Mouse (Mus musculus) splenic B cell, adult 2 months (primary cell): ENCODE results near the gene Gm21903.
"Not testable (repeated sequence)": the region's sequence is repeated elsewhere in the genome, so short reads cannot be mapped to it uniquely, and the experiment has no call there.

Experiments
- DNase-seq: peaks from one replicate; pipeline ENCODE4 v3.0.0-alpha.2; 2011; ENCODE audit warnings: low read depth, low spot score
- H3K27me3 ChIP-seq: 2 replicates; pipeline ENCODE4 v1.6.1; 2012; ENCODE audit warnings: mild to moderate bottlenecking, low read length, moderate library complexity, mixed read lengths; ENCODE audit not compliant: control insufficient read depth, poor library complexity, insufficient read depth, severe bottlenecking
- H3K36me3 ChIP-seq: 2 replicates; pipeline ENCODE4 v1.6.1; 2012; ENCODE audit warnings: mild to moderate bottlenecking, low read length, moderate library complexity, mixed read lengths; ENCODE audit not compliant: control insufficient read depth, poor library complexity, insufficient read depth, severe bottlenecking

Gene Gm21903

DNA sequence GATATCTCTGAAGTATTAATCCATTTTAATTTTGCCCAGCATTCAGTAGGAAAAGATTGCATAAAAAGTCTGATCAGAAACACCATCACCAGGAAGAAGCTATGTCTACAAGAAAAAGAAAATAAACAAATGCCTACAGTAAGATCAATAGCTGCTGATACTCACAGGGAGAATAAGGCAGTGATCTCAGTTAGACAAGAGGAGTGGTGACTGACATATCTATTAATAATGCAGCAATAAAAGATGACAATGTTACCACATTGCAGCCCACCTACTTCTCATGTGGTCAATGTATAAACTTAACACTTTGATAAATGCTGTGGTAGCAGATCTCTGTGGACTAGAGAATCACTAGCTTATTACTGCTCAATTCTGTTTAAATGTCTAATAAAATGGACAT is at the start of gene Gm21903:
TSS of gene Gm21903 (minus strand) at position 101 of the 400 bp plus-strand sequence.
- DNase-seq = no peak
- Histone ChIP-seq H3K36me3 (no peaks in the 10 kb centered on the region), H3K27me3 (no peaks in the 10 kb centered on the region)

DNA sequence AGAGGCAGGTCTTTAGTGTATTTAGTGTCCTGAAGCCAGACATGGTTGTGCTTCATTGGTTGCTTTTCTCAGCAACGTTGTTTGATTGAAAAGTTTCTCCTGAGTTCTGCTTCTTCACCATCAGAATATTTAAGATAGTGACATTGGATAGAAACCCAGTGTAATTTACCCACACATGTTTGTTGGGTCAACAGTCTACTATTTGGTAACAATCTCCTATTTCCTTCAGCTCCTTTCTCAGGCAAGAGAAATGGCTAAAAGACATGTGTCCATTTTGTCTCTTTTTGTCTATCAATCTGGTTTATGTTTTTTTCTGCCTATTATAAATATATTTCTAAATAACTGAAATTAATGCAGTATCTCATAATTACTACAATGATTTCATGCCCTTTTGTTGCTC is 33.8 kb upstream of the Gm21903 start, which contains the start of gene Esp23:
TSS of gene Esp23 (minus strand) at position 101 of the 400 bp plus-strand sequence.
- Histone ChIP-seq H3K27me3 (no peaks in the 10 kb centered on the region), H3K36me3 (no peaks in the 10 kb centered on the region)
- no peak for DNase-seq

DNA sequence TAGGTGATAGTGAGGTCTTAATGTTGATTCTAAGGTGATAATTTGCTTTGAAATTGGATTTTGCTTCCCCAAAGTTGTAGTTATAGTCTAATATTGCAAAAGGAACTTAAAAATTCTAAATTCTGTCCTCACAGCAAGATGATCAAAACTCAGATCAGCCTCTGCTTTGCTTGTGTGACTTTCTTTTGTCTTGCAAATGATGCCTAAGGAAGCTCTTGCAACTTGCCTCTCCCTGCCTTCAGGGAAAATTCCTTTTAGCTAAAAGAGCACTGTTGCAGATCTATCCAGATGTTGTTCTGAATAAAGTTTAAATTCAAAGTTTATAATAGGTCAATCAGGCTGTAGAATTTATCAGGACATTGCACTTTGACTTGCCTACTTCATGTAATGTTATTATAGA is 20.5 kb upstream of the Gm21903 start:
- DNase-seq = no peak
- Histone ChIP-seq H3K27me3 (no peaks in the 10 kb centered on the region), H3K36me3 (no peaks in the 10 kb centered on the region)

DNA sequence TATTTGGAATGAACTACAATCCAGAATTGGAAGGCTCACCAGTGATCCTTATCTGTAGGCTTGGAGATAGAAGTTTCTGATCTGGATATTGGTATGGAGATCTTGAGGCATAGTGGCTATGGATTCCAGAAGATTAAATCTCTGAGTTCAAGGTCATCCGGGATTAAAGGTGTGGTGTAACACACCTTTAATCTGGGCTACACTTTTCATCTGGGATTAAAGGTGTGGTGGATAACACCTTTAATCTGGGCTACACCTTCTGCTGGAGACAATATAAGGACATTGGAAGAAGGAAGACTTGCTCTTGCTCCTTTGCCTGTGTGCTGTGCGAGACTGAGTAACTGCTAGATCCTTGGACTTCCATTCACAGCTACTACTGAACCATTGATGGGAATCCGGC is 6.7 kb downstream of the Gm21903 start, which contains the start of gene Esp24:
TSS of gene Esp24 (plus strand) at position 301 of the 400 bp plus-strand sequence.
- not testable (repeated sequence) for DNase-seq, H3K36me3 ChIP-seq, H3K27me3 ChIP-seq

DNA sequence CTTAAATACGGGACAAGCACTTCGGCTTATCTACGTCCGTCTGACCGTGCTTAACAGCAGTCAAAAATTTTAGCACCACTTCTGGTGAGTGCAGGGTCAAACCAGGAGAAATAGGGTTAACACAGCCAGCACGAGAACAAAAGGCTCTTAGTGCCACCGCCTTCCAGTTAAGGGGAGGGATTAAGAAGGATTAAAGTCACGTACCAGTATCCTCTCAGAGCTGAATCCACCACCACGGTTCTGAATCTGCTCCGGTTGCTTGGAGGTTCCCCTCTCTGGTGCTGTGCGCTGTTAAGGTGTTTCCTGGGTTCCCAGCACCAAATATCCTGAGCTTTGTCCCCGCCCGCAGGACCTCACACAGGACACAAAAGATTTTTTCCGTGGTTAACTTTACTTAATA is 26.0 kb downstream of the Gm21903 start:
- Histone ChIP-seq H3K27me3 (no peaks in the 10 kb centered on the region), H3K36me3 (no peaks in the 10 kb centered on the region)
- DNase-seq = no peak

DNA sequence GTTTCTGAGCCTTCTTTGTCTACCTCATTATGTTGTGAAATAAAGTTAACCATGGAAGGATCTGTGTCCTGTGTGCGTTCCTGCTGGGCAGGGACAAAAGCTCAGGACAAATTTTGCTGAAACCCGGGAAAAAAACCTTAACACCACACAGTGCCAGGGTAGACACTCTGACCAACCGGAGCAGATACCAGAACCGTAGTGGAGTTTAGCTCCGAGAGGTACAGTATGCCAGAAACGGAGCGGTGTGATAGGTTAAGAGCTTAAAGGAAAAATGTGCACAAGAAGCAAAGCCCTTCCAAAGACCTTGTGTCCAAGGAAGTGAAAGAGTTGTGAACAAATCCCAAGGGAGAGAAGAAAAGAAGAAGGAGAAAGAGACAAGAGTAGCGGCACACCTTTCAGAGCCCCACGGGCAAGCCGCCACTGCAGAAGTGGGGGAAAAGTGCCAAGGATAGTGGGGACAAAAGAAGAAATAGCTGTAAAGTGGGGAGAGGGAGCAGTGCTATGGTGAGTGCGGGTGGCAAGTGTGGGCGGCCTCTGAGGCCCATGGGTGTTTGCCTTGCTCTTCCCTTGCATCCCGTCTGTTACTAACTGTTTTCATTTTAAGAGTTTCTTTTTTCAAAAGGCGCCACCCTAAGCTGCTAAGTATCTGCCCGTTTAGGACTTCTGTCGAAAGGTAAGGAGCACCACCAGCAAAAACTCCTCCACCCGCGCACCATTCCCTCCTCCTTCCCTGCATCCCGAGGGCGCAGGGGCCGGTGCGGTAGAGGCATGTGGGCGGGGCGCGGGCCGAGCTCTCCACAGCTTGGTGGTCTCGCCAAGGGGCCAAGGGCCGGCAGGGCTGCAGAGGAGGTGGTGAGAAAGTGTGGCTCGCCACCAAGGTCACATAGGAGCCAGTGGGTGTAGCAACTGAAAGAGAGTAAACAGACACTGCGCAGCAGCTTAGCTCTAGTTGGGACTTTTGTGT is 32.2 kb downstream of the Gm21903 start:
- no peak for DNase-seq
- H3K27me3 ChIP-seq = no peaks in the 10 kb centered on the region

DNA sequence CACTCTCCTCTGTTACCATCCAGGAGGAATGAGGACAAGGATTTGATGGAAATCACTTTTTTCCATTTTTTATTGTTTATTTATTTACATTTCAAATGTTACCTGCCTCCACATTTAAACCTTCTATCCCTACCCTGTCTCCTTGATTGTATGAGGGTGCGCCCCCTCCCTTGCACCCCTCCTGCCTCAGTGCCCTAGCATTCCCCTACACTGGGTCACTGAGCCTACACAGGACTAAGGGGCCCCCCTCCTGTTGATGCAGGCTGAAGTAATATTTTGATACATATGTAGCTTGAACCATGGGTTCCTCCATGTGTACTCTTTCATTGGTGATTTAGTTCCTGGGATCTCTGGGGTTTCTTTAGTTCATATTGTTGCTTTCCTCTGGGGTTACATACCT is 33.3 kb downstream of the Gm21903 start:
- DNase-seq = no peak
- Histone ChIP-seq H3K36me3 (no peaks in the 10 kb centered on the region), H3K27me3 (no peaks in the 10 kb centered on the region)

More for the DNA sequence above, 32.2 kb downstream of the Gm21903 start:
- no peaks in the 10 kb centered on the region for H3K36me3 ChIP-seq
